Mouse (Mus musculus) forebrain, embryonic 15.5 days (tissue): ENCODE measurements around the gene Wnt1. TPM values are rescaled to one million over a fixed set of nuclear protein-coding genes. Genes with fewer than 3 reads are reported as not detected.
A peak's percentile ranks its signal among the peaks of the same experiment; 100 is the strongest.
"Not testable (repeated sequence)": the region's sequence is repeated elsewhere in the genome, so short reads cannot be mapped to it uniquely, and the experiment has no call there.

Experiments
- ATAC-seq: fragments of 200-750 bp; cut with Nextera tagmentation; replicated peaks from 2 replicates; pipeline ENCODE4 v1.8.0; 2017; ENCODE audit warnings: mild to moderate bottlenecking, moderate TSS enrichment, moderate library complexity
- H3K27ac ChIP-seq: fragments of 300-500 bp; sonication (generic); replicated peaks from 2 replicates; pipeline ENCODE4 v1.5.1; 2015; ENCODE audit warnings: mild to moderate bottlenecking, inconsistent platforms
- H3K27me3 ChIP-seq: fragments of 300-500 bp; sonication (generic); 2 replicates; pipeline ENCODE4 v1.6.1; 2015; ENCODE audit warnings: inconsistent platforms
- H3K36me3 ChIP-seq: fragments of 300-500 bp; sonication (generic); 2 replicates; pipeline ENCODE4 v1.6.1; 2015; ENCODE audit warnings: mild to moderate bottlenecking, inconsistent platforms
- H3K4me1 ChIP-seq: fragments of 300-500 bp; sonication (generic); 2 replicates; pipeline ENCODE4 v1.6.1; 2015; ENCODE audit warnings: inconsistent platforms
- H3K4me2 ChIP-seq: fragments of 300-500 bp; sonication (generic); replicated peaks from 2 replicates; pipeline ENCODE4 v1.6.1; 2015; ENCODE audit warnings: mild to moderate bottlenecking, inconsistent platforms
- H3K4me3 ChIP-seq: fragments of 300-500 bp; sonication (generic); 2 replicates; pipeline ENCODE4 v1.5.1; 2015; ENCODE audit warnings: mild to moderate bottlenecking, inconsistent platforms
- H3K9ac ChIP-seq: fragments of 300-500 bp; sonication (generic); replicated peaks from 2 replicates; pipeline ENCODE4 v1.6.1; 2015; ENCODE audit warnings: mild to moderate bottlenecking, inconsistent platforms
- H3K9me3 ChIP-seq: fragments of 300-500 bp; sonication (generic); 2 replicates; pipeline ENCODE4 v1.6.1; 2016; ENCODE audit warnings: inconsistent platforms
- WGBS: fragments of 180-500 bp; shearing (Covaris S2); methylation state at CpG from one replicate; pipeline ENCODE4 v1.1.7; 2015; ENCODE audit warnings: mixed read lengths; 5-methylcytosine and 5-hydroxymethylcytosine counted together
- polyA plus RNA-seq: library from polyadenylated mRNA; unstranded; fragments of >200 nt; fragmentation: Nextera tagmentation; extraction: Ambion mirVana; gene quantifications from 2 replicates; pipeline ENCODE4 v1.2.1, GENCODE M21; 2015

The Wnt1 gene
- polyA plus RNA-seq, 1 experiment from 2014 or later: 0.25 TPM

DNA sequence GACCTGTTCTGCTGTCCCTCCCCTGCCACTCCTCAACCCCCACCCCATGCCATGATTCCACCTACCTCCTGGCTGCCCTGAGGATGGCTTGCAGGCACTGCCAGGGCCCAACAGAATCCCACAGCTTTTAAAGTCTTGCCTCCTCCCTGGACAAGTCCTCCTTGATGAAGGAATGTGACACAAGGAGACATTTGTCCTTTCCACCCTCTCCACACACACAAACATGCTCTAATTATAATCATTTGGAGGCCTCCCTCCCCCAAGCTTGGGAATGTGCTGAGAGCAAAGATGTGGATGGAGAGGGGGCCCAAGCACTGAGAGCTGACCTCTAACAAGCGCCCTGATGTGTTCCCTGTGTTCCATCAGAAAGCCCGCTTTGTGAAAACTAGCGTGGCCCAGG is 19.7 kb downstream of the Wnt1 start, which contains the start of gene Ddn:
TSS of gene Ddn (minus strand) at position 101 of the 400 bp plus-strand sequence.
- Histone ChIP-seq H3K9ac (no peak within 1 kb of the TSS), H3K4me2 (peak within 1 kb of the TSS; percentile 75), H3K27me3 (peaks cover 58% of the 10 kb centered on the region), H3K4me3 (peak within 1 kb of the TSS; percentile 50), H3K36me3 (peaks cover 30% of the 10 kb centered on the region), H3K4me1 (peaks cover 40% of the 10 kb centered on the region), H3K27ac (no peak within 1 kb of the TSS), H3K9me3 (no peaks in the 10 kb centered on the region)
- ATAC-seq: no peak
- WGBS: 42% methylated on average over 3 of the region's 3 CpGs

DNA sequence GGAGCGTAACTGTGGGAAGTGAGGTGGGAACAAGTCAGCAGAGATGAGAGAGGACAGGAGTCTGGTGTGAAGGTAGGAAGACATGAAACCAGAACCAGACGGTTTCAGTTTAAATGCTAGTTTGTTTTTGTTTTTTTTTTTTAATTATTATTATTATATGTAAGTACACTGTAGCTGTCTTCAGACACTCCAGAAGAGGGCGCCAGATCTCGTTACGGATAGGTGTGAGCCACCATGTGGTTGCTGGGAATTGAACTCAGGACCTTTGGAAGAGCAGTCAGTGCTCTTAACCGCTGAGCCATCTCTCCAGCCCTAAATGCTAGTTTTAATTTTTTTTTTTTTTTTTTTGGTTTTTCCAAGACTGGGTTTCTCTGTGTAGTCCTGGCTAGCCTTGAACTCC is 20.6 kb downstream of the Wnt1 start:
- ATAC-seq, H3K9me3 ChIP-seq, H3K4me2 ChIP-seq, H3K4me3 ChIP-seq, H3K9ac ChIP-seq, H3K27ac ChIP-seq: not testable (repeated sequence)
- Histone ChIP-seq H3K36me3 (peaks cover 32% of the 10 kb centered on the region), H3K27me3 (peaks cover 50% of the 10 kb centered on the region), H3K4me1 (peaks cover 38% of the 10 kb centered on the region)
- WGBS: 82% methylated on average over 6 of the region's 6 CpGs

- Histone ChIP-seq H3K4me2 (no peak overlapping the region), H3K4me1 (peaks cover 12% of the 10 kb centered on the region), H3K27me3 (peaks cover 24% of the 10 kb centered on the region), H3K9ac (no peak overlapping the region), H3K4me3 (no peak overlapping the region), H3K9me3 (no peaks in the 10 kb centered on the region), H3K27ac (no peak overlapping the region), H3K36me3 (peaks cover 43% of the 10 kb centered on the region)
- ATAC-seq: no peak
- 86% methylated on average over 20 of the region's 20 CpGs for WGBS
Measured at GRCm38 (mm10) chr15:98812741-98813424, 23.2 kb downstream of the Wnt1 start.

DNA sequence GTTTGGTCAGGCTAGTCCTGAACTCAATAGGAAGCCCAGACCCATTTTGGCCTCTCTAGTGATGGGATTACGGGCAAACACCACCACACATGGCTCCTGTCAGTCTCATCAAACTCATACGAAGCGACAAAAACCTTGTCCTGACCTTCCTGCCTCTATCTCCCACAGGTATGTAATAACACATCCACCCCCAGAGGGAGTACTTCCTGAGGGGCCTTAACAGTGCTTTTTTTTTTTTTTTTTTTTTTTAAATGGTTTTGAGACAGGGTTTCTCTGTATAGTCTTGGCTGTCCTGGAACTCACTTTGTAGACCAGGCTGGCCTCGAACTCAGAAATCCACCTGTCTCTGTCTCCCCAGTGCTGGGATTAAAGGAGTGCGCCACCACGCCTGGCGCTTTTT is 28.5 kb downstream of the Wnt1 start:
- H3K36me3 ChIP-seq: peaks cover 31% of the 10 kb centered on the region
- WGBS: 97% methylated on average over 7 of the region's 7 CpGs
- H3K27me3 ChIP-seq: no peaks in the 10 kb centered on the region
- no peaks in the 10 kb centered on the region for H3K4me1 ChIP-seq
- no peak overlapping the region for H3K9ac ChIP-seq
- no peak for ATAC-seq
- no peak overlapping the region for H3K27ac ChIP-seq
- H3K4me3 ChIP-seq: no peak overlapping the region
- H3K9me3 ChIP-seq: no peaks in the 10 kb centered on the region
- no peak overlapping the region for H3K4me2 ChIP-seq

GRCm38 (mm10) chr15:98820937-98821336 is 31.3 kb downstream of the Wnt1 start:
- no peak overlapping the region for H3K27ac ChIP-seq
- WGBS: 85% methylated on average over 4 of the region's 4 CpGs
- no peak overlapping the region for H3K4me2 ChIP-seq
- no peak for ATAC-seq
- no peaks in the 10 kb centered on the region for H3K9me3 ChIP-seq
- H3K9ac ChIP-seq: no peak overlapping the region
- no peaks in the 10 kb centered on the region for H3K27me3 ChIP-seq
- H3K4me3 ChIP-seq: no peak overlapping the region
- peaks cover 19% of the 10 kb centered on the region; the same call in 1 of the 2 replicates for H3K36me3 ChIP-seq
- H3K4me1 ChIP-seq: no peaks in the 10 kb centered on the region

DNA sequence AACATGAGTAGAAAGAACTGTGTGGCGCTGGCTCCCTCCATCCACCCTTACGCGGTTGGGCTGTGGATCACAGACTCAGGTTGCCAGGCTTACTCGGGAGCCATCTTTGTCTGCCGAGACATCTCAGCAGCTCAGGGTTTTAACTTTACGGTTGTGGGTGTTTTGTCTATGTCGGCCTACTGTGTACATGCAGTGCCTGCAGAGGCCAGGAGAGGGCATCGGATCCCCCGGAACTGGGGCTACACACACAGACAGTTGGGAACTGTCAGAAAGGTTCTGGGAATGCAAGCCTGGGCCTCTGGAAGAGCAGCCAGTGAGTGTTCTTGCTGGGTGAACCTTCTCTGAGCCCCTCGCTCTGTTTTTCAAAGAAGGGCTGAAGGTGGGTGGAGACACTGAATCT is 31.7 kb downstream of the Wnt1 start:
- WGBS: 22% methylated on average over 10 of the region's 10 CpGs
- H3K27ac ChIP-seq: no peak overlapping the region
- no peak for ATAC-seq
- H3K9ac ChIP-seq: no peak overlapping the region
- H3K9me3 ChIP-seq: no peaks in the 10 kb centered on the region
- peaks cover 18% of the 10 kb centered on the region; the same call in 1 of the 2 replicates for H3K36me3 ChIP-seq
- no peaks in the 10 kb centered on the region for H3K27me3 ChIP-seq
- H3K4me1 ChIP-seq: no peaks in the 10 kb centered on the region
- no peak overlapping the region for H3K4me2 ChIP-seq
- no peak overlapping the region for H3K4me3 ChIP-seq

GRCm38 (mm10) chr15:98822147-98822546 is 32.5 kb downstream of the Wnt1 start:
- Histone ChIP-seq H3K27me3 (no peaks in the 10 kb centered on the region), H3K36me3 (peaks cover 13% of the 10 kb centered on the region; the same call in 1 of the 2 replicates), H3K4me3 (no peak overlapping the region), H3K9ac (no peak overlapping the region), H3K27ac (no peak overlapping the region), H3K9me3 (no peaks in the 10 kb centered on the region), H3K4me2 (no peak overlapping the region), H3K4me1 (no peaks in the 10 kb centered on the region)
- WGBS: 90% methylated on average over 5 of the region's 5 CpGs
- no peak for ATAC-seq

- Histone ChIP-seq H3K27ac (no peak overlapping the region), H3K4me3 (no peak overlapping the region), H3K9me3 (no peaks in the 10 kb centered on the region), H3K4me2 (no peak overlapping the region), H3K36me3 (peaks cover 15% of the 10 kb centered on the region; the same call in 1 of the 2 replicates), H3K9ac (no peak overlapping the region), H3K27me3 (no peaks in the 10 kb centered on the region), H3K4me1 (no peaks in the 10 kb centered on the region)
- ATAC-seq: no peak
- 69% methylated on average over 3 of the region's 3 CpGs for WGBS
Measured at GRCm38 (mm10) chr15:98823434-98823833, 33.8 kb downstream of the Wnt1 start.

DNA sequence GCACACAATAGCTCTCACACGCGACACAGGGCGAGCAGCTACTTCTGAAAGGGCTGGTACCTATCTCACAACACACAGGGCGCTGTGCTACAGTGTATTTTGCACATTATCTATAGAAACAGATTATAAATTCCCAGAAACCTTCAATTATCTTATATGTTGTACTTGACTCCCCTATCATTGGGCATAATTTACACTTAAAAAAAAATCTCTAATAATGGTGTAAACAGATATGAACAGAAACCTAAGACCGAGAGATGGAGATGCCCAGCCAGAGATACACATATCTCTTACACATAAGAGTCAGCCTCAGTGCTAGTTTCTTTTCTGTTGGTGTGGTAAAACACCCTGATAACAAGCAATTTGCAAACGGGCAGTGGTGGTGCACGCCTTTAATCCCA is 38.0 kb downstream of the Wnt1 start:
- no peaks in the 10 kb centered on the region for H3K9me3 ChIP-seq
- no peak for ATAC-seq
- H3K27ac ChIP-seq: no peak overlapping the region
- H3K27me3 ChIP-seq: no peaks in the 10 kb centered on the region
- 90% methylated on average over 7 of the region's 7 CpGs for WGBS
- no peak overlapping the region for H3K9ac ChIP-seq
- H3K4me1 ChIP-seq: peaks cover 16% of the 10 kb centered on the region
- H3K4me2 ChIP-seq: no peak overlapping the region
- H3K36me3 ChIP-seq: peaks cover 9% of the 10 kb centered on the region; the same call in 1 of the 2 replicates
- no peak overlapping the region for H3K4me3 ChIP-seq

- WGBS: under 1% methylated on average over 56 of the region's 66 CpGs
- peaks cover 28% of the 10 kb centered on the region for H3K36me3 ChIP-seq
- peak within 1 kb of the TSS; percentile 81 for H3K4me2 ChIP-seq
- H3K27ac ChIP-seq: peak within 1 kb of the TSS; percentile 85
- peak within 1 kb of the TSS; percentile 64 for H3K9ac ChIP-seq
- ATAC-seq: peak; percentile 98
- H3K27me3 ChIP-seq: no peaks in the 10 kb centered on the region
- H3K9me3 ChIP-seq: no peaks in the 10 kb centered on the region
- H3K4me1 ChIP-seq: peaks cover 16% of the 10 kb centered on the region
- peak within 1 kb of the TSS; percentile 72 for H3K4me3 ChIP-seq
Measured at GRCm38 (mm10) chr15:98830736-98831683, 41.4 kb downstream of the Wnt1 start, which contains the start of gene Prkag1. Gene Prkag1, minus strand, starts transcription at chr15:98831521.

DNA sequence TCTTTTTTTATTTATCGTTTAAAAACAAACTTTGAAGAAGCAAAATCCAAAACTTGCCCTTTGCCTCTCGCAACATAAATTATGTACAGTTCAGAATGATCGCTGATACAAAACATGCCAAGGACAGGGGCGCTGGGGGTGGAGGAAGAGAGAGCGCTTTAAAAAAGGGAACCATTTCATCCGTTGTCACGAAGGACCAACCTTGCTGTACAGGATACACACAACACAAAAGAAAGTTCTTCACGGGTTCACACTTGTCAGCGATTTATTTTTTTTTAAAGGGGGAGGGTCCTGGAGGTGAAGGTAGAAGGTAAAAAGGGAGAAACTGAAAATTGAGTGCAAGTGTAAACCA is 42.0 kb downstream of the Wnt1 start:
- peaks cover 16% of the 10 kb centered on the region for H3K4me1 ChIP-seq
- ATAC-seq: peak; percentile 35
- peak overlapping the region; percentile 72 for H3K4me3 ChIP-seq
- WGBS: 18% methylated on average over 9 of the region's 9 CpGs
- peak overlapping the region; percentile 85 for H3K27ac ChIP-seq
- peak overlapping the region; percentile 81 for H3K4me2 ChIP-seq
- no peaks in the 10 kb centered on the region for H3K9me3 ChIP-seq
- no peaks in the 10 kb centered on the region for H3K27me3 ChIP-seq
- peaks cover 35% of the 10 kb centered on the region for H3K36me3 ChIP-seq
- peak overlapping the region; percentile 64 for H3K9ac ChIP-seq
